Mouse (Mus musculus) layer of hippocampus, adult 9-10 months (tissue): ENCODE results near the gene Vmn1r120.
"Not testable (repeated sequence)": the region's sequence is repeated elsewhere in the genome, so short reads cannot be mapped to it uniquely, and the experiment has no call there.

ENCODE experiments used
- DNase-seq: peaks from one replicate; pipeline ENCODE4 v3.0.0; 2022; ENCODE audit warnings: low spot score

The Vmn1r120 gene

GRCm38 (mm10) chr7:21053684-21054083, at the start of gene Vmn1r120:
Vmn1r120 (minus strand) TSS chr7:21053784.
- DNase-seq, result not testable (repeated sequence)

GRCm38 (mm10) chr7:21098413-21098812, 44.8 kb upstream of the Vmn1r120 start, which contains the start of gene Vmn1r121:
Vmn1r121 (minus strand) TSS chr7:21098513.
- not testable (repeated sequence) for DNase-seq

GRCm38 (mm10) chr7:21012355-21012754, 41.2 kb downstream of the Vmn1r120 start, which contains the start of gene Vmn1r119:
Vmn1r119 (minus strand) TSS chr7:21012455.
- not testable (repeated sequence) for DNase-seq
